Mouse (Mus musculus): Measurements from ENCODE around the gene Fryl.

Gene Fryl

DNA sequence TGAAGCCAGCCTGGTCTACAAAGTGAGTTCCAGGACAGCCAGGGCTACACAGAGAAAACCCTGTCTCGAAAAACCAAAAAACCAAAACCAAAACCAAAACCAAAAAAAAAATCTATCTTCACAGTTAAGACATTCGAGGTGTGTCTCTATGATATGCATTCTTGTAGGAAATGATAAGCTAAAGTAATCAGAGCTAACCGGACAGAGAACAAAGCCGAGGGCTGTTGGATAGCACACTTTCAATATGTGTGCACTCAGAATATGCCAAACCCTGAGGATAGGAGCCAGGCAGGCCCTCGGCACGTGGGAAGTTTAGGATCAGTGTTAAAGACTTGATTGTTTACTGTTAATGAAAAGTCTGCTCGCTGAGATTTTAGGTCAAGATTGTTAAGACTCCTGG, 58.6 kb downstream of the Fryl start:
- DNase-seq (ENCODE audit: extremely low read depth, low read depth, low spot score): no peak

DNA sequence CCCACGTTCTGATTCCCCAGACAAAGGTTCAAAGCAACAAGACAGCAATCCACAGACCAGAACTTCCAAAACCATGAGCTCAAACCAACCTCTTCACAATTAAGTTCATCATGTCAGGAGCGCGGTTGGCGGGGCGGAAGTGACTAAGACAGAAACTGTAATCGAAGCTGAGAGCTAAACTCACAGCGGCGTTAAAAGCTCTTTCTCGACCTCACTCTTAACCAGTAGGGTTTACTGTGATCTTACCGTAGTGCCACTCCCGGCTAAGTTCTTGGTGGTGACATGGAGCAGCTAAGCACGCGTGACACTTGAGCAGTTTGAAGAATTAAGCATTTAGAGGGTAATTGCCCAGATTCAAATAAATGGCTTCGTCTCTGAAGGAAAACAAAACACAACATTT, 61.7 kb downstream of the Fryl start:
- no peak for DNase-seq (ENCODE audit: extremely low read depth, low read depth, low spot score)

DNA sequence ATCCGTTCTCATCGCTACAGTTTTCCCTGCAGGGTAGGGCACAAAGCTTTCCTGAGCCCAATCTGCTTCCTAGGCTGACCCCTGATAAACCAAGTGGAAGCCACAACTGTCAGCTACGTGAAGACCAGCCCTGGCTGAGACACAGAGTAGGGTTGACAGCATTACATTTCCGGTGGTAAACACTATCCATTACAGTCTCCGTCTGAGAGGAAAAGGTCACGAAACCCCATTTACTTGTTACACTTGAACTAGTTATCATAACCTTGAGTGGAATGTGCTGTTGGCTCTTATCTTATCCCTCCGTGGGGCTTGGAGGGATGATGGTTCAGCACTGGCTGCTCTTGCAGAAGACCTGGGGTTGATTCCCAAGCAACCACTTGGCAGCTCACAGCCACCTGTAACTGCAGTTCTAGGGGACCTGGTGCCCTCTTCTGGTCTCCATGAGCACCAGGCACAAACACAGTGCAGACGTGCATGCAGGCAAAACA, 62.3 kb downstream of the Fryl start:
- DNase-seq (ENCODE audit: extremely low read depth, low read depth, low spot score): no peak

DNA sequence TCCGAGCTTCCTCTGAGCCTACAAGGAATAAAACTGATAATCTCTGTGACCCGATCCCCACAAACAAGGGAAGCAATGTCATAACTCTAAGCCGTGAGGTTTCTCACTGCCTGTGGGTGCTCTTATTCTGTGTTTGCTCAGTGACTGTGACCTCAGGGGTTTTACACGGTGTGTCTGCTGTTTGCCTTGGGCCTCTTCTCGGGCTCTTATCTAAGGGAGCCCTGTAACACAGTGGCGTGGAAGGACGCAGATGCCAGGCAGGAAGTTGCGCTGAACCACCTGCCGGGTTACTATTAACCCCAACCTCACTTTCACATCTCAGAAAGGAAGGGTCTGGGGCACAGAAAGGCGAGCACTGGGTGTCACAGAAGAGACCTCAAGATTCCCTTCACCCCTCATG, 62.8 kb downstream of the Fryl start:
- no peak for DNase-seq (ENCODE audit: extremely low read depth, low read depth, low spot score)

DNA sequence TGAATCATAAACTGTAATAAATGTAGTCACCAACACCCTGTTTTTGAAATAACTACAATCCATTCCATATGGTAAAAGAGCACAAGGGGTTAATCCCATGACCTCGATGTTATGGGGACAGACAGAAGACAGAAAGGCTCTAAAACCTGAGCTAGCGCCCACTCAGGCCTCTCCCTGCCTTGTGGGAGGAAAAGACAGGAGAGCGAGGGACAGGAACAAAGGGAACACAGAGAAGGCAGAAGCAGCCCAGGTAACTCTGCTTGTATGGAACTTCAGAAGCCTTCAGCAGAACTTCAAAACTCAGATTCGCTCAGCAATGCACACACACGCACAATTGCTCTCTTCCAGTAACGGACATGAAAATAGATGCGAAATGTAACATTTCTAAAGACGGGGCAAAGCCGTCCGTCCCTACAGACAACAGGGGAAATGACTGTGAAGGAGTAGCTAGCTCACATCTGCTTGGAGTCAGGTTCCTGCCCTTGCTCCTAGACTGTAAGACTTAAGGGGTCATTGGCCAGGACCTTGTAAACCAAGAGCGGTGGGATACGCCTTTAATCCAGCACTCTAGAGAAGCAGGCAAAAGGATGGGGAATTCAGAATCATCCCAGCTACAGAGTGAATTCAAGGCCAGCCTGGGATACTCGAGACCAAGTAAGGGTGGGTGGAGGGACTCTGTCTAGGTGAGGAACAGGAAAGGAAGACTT, 63.4 kb downstream of the Fryl start:
- DNase-seq (ENCODE audit: extremely low read depth, low read depth, low spot score): no peak

DNA sequence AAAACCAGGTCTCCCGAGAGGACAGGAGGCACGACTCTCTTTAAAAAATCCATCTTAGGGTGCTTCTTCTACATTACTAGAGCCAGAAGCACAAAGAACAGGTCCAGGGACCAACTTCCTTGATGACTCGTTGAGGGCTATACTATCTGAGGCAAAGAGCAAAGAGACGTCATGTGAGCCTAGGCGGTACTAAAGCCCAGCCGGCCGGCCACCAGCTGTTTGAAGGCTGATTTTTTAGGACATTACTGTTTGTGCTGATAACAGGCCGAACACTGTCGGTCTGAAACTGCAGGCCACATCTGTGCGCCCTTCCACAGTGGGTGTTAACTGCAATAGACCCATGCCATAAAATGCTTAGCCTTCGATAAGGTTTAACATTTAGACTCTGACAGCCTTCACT, 64.7 kb downstream of the Fryl start:
- DNase-seq (ENCODE audit: extremely low read depth, low read depth, low spot score): no peak

DNA sequence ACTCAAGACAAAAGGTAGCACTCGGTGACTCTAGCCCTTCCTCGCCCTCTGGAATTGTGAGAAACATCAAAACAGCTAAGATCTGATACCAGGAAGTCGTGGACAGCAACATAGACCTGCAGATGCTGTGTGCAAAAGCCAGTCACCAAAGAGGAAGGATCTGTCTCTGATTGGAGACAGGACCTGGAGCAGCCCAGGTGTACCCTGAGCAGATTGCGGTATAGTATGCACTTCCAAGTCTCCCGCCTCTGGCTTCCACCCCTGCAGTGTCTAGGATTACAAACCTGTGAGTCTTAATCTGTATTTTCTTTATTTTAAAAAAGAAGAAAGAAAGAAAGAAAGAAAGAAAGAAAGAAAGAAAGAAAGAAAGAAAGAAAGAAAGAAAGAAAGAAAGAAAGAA, 66.3 kb downstream of the Fryl start:
- no peak for DNase-seq (ENCODE audit: extremely low read depth, low read depth, low spot score)

DNA sequence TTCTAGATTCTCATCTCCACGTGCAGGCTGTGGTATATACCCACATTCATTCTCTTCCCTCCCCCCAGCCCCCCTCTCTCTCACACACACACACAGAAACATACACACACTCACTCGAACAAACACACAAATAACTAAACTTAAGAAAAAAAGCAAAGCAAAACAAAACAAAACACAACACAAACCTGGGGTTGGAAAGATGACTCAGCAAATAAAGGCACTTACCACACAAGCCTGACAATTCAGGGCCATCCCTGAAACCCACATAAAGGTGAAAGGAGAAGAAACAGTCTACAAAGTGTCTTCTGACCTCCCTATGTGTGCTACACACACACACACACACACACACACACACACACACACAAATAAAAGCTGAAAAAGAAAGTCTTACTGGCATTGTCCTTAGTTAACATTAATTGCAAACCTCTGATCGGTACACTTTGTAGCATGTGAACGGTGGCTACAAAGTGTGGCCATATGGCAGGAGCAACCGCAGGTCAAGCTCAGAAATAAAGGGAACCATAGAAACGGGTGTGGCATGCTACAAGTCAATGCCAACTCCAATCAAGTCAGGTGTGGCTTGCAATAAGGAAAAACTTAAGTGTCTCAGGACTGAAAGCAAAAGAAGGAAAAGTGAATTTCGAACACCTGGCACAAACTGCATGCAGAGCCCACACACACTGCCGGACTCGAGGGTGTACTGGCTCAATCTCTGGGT, 66.8 kb downstream of the Fryl start:
- no peak for DNase-seq (ENCODE audit: extremely low read depth, low read depth, low spot score)

DNA sequence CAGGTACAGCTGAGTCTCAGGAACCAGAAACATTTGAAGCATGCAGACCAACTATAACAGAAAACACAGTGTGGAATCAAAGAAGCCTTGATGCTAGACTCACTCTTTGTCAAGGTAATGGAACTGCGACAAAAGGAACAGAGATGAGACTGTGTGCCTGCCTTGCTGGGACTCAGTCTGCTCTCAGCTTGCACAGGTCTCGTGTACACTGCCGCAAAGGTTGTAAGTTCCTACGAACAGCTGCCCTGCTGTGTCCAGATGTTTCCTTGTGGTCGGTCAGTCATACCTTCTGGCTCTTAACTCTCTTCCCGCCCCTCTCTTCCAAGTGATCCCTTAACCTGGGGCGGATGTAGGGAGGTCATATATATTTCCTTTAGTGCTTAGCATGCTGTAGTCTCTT, 67.8 kb downstream of the Fryl start:
- no peak for DNase-seq (ENCODE audit: extremely low read depth, low read depth, low spot score)

DNA sequence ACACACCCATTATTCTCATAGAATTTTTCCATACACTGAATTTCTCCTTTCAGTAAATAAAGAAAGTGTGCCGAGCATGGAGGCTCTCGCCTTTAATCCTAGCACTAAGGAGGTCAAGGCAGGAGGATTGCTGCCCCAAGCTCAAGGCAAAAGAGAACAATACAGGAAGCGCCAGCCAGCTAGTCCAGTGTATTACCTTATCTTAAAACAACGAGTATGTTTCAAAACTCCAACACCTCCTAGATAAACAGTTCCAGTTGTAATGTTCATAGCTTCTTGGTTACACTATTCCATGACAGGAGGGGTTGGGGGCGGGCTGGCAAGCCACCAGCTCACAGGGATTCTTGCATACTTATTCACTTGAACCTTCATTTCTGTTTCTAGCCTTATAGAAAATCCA, 68.3 kb downstream of the Fryl start:
- peak; percentile 13 for DNase-seq (ENCODE audit: extremely low read depth, low read depth, low spot score)

DNA sequence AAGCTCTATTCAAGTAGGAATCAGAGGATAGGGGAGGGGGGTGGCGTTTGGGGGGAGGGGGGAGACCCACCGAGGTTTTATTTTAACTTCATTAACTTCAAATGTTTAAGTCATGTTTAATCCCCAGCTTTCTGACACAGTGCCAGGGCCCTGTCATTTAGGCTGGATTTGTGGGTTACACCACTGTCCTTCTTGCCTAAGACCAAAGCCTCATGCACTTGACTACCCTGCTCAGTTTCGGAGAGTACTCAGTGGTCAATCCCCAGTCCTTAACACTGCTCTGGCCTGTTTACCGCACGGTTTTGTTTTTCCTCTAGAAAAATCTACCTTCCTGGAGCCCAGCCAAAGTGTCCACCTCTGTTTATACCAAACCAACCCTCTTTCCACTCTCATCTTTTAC, 69.5 kb downstream of the Fryl start:
- peak; percentile 39 for DNase-seq (ENCODE audit: extremely low read depth, low read depth, low spot score)

DNA sequence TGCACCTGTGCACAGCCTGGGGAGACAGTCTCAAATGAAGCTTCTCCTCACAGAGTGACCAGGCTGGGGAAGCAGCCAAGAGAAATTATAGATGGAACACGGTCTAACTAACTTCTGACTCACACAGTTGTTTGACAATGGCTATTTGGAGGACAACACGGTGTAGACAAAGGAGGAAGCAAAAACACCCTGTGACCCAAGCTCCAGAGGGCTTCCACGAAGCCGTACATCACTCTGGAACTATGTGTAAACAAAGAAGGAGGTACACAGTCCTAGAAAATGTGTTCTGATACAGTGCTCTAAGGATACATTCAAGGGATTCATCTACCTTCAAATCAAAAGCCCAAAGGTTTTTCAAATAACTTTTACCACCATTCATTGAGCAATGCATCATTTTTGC, 71.0 kb downstream of the Fryl start:
- DNase-seq (ENCODE audit: extremely low read depth, low read depth, low spot score): no peak

DNA sequence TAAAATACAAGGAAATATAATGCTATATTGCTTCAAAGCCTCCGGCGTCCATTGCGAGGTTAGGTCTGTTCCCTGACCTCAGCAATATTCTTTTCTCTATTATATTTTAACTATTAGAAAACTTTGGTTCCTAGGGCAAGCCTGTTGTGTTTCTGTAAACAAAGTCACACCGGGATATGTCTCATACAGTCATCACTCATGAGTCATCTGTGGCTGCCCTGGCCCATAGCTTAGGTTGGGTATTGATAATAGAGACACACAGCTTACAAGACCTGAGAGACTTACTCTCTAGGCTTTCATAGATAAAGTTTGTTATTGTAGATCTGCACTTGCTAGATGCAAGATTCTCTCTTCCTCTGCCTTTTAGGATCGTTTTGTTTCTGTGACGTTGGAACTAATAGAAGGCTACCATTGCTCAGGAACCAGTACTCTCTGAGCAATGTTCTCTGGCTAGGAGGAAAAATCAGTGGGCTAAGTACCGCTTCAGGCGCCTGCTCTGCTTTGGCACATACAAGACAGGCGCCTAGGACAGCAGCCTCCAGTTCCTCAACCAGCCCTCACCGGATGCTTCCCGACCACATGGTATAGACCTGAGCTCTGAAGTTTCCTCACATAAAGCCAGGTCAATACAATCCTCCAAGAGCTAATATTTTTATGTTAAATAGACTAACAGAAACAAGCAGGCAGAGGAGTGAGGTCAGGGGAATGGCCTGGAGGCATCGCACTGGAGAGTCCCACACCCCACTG, 73.5 kb downstream of the Fryl start:
- no peak for DNase-seq (ENCODE audit: extremely low read depth, low read depth, low spot score)

DNA sequence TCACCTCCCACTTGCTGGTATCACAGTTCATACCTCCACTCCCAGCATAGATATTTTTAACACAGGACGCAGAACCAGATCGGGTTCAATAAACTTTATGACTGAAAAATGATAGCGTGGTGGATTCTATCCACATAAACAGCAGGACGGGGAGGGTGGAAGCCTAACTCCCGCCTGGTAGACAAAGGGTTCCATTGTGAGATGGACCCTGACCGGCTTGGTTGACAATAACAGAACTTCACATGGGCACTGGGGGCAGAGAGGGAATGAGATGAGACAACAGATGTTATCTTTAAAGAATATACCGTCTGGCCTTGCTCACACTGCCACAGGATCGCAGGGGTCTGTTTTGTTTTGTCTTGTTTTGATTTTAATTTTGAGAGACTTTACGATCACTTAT, 74.2 kb downstream of the Fryl start:
- no peak for DNase-seq (ENCODE audit: extremely low read depth, low read depth, low spot score)

DNA sequence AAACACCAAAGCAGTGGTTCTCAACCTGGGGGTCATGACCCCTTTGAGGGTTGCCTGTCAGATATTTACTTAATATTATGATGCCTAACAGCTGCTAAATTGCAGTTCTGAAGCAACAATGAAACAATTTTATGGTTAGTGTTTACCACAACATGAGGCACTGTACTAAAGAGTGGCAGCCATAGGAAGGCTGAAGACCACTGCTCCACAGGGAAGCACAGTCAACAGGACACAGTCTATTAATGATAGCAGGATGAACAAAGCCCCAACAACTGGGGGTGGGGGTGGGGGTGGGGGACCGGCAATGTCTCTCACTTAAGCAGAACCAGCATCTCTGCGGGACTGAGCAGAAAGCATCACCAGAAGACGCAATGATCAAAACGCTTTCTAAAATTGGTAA, 80.1 kb downstream of the Fryl start:
- no peak for DNase-seq (ENCODE audit: extremely low read depth, low read depth, low spot score)

DNA sequence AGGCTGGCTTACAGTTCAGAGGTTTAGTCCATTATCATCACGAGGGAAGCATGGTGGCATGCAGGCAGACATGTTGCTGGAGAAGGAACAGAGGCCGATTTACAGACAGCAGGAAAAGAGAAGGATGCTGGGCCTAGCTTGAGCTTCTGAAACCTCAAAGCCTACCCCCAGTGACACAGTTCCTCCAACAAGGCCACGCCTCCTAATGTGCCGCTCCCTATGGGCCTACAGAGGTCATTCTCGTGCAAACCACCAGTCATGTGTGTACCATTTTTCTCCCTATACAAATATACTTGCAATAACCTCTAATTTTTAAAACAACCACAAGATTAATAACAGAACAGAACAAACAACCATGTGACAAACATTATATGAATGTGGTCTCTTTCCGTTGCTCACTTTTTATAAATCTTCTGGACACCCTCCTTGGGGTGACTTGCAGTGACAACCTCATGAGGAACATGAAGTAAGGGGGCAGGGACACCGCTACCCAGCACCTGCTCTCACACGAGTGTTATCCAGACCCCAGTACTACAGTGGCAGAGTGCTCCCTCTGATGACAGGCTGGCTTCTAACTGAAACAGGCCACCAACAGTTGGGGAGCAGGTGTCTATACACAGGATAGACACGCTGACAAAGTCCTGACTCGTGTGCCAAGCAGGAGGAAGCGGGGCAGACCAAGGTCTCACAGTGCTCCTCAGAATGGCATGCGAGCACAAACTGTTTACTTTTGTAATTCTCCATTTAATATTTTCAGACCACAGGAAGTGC, 80.9 kb downstream of the Fryl start:
- DNase-seq (ENCODE audit: extremely low read depth, low read depth, low spot score): no peak

DNA sequence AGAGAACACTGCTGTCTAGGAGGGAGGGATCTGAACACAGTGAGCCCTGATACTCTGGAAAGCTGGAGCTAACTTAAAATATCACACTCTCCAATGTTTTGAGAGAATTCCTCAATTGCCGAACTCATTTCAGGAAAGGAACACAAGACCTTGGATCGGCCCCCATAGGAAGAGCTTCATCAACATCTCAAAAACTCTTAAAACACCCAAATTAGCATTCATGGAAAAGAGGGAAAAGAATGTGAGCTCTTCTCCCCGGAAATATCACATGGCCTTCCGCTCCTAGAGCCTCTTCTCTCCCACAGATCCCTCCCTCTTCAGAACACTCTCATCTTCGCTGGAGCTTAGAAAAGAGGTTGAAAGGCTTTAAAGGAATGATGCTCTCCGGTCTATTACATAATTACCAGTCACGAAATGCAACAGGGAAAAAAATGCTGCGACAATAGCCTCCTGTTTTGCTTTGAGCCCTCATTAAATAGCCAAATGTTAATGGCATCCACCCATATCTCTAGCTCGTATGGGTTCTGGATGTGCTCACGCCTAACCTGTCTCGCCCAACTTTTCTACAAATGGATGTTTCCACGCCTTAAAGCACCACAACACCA, 84.4 kb downstream of the Fryl start:
- no peak for DNase-seq (ENCODE audit: extremely low read depth, low read depth, low spot score)

DNA sequence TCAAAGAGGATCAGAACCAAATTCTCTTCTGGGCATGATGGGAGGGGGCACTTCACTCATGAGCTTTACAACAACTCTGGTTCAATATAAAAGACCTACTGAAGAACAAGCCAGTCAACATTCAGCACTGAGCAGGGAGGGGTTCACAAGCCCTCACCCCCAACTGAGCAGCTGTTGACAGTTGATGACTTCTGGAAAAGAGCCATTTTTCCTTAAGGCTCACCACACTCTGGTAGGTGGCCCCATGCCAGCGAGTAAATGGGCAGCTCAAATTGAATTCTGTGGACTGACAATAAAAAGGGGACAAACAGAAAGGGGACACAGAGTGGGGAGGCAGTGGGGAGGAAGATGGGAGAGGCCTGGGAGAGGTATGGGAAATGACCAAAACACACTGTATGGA, 85.2 kb downstream of the Fryl start:
- DNase-seq (ENCODE audit: extremely low read depth, low read depth, low spot score): no peak

DNA sequence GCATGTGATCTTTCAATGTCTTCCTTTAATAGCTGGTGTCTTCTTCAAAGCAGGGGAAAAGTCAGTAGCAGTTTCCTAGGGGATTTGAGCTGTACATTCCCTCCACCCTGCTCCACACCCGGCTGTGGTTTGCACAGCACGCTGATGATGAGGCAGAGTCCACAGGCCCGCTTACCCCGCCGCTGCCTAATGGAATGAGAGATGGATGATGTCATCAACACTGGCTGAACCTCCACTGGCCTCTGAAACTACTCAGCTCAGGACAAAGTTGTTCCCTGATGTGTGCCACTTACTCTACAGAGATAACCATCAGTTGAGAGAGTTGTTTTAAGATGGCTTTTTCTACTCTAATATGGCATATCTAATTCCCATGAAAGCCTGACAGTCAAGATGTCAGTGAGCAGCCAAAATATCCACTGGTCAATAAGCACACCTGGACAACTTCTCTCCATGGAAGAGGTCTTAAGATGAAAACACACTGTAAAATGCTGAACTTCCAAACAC, 87.6 kb downstream of the Fryl start:
- no peak for DNase-seq (ENCODE audit: extremely low read depth, low read depth, low spot score)

DNA sequence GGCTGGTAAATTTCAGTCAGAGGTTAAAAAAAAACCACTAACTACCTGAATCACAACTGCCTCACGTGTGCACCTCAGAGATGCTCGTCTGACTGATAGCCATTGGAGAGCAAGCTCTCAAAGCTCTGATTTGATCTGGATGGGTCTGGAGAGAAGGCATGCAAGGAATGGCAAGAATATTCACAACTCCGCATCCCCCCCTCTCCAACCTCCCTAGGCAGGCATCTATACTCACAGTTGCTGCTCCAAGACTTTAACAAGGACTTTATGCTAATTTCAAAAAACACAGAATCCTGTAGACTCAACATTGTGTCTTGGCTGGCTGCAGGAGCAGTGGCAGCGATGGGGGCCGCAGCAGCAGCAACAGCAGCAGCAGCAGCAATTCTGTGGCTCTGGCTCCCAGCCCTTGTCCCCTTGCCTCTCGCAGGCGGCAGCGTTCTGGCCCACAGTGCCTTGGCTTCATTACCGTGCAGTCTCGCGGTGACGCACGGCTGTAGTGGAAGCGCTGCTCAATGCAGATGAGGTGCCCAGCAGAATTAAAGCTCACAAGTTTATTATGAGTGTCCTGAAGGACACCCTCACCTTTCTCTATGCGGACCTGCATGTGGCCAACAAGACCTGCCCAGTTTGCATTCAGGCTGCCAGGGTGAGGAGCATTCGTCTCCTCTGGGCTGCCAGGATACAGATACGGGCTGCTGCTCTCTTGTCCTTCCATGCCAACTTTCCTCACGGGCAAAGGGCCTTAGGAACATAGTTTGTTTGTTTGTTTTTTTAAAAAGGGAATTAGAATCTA, 88.2 kb downstream of the Fryl start:
- DNase-seq (ENCODE audit: extremely low read depth, low read depth, low spot score): no peak
